Mouse (Mus musculus) forebrain, postnatal 0 days (tissue): ENCODE data around the gene Rd3. TPM values are rescaled to one million over a fixed set of nuclear protein-coding genes. Genes with fewer than 3 reads are reported as not detected.

Experiments
- ATAC-seq: fragments of 200-750 bp; cut with Nextera tagmentation; 2 replicates; pipeline ENCODE4 v1.8.0; 2017; ENCODE audit warnings: mild to moderate bottlenecking, moderate library complexity
- DNase-seq: peaks from one replicate; pipeline ENCODE4 v3.0.0-alpha.2; 2015
- H3K27ac ChIP-seq: fragments of 300-500 bp; sonication (generic); 2 replicates; pipeline ENCODE4 v1.5.1; 2014; ENCODE audit warnings: low read depth, mild to moderate bottlenecking, antibody characterized with exemption, low read length, moderate library complexity, mixed read lengths
- H3K27me3 ChIP-seq: fragments of 300-500 bp; sonication (generic); 2 replicates; pipeline ENCODE4 v1.6.1; 2014; ENCODE audit warnings: mild to moderate bottlenecking, low read length, mixed read lengths; ENCODE audit not compliant: insufficient read depth
- H3K36me3 ChIP-seq: fragments of 300-500 bp; sonication (generic); 2 replicates; pipeline ENCODE4 v1.6.1; 2014; ENCODE audit warnings: mild to moderate bottlenecking, moderate library complexity; ENCODE audit not compliant: insufficient read depth
- H3K4me1 ChIP-seq: fragments of 300-500 bp; sonication (generic); 2 replicates; pipeline ENCODE4 v1.6.1; 2014; ENCODE audit warnings: antibody characterized with exemption; ENCODE audit not compliant: insufficient read depth
- H3K4me2 ChIP-seq: fragments of 300-500 bp; sonication (generic); 2 replicates; pipeline ENCODE4 v1.6.1; 2014; ENCODE audit warnings: low read depth, mild to moderate bottlenecking, moderate library complexity
- H3K4me3 ChIP-seq: fragments of 300-500 bp; sonication (generic); 2 replicates; pipeline ENCODE4 v1.5.1; 2014; ENCODE audit warnings: low read depth, low read length, mixed read lengths
- H3K9ac ChIP-seq: fragments of 300-500 bp; sonication (generic); 2 replicates; pipeline ENCODE4 v1.6.1; 2014; ENCODE audit warnings: mild to moderate bottlenecking
- H3K9me3 ChIP-seq: fragments of 300-500 bp; sonication (generic); 2 replicates; pipeline ENCODE4 v1.6.1; 2016; ENCODE audit warnings: low read length
- CTCF ChIP-seq: sonication (generic); IDR thresholded peaks from 2 replicates; pipeline ENCODE4 v1.5.1; 2016; ENCODE audit warnings: antibody characterized with exemption, control low read depth, low read depth
- WGBS: fragments of 180-500 bp; shearing (Covaris S2); extraction: QIAGEN DNeasy Blood & Tissue Kit; methylation state at CpG from one replicate; pipeline ENCODE4 v1.1.7; 2014; 5-methylcytosine and 5-hydroxymethylcytosine counted together
- polyA plus RNA-seq: library from polyadenylated mRNA; unstranded; fragments of >200 nt; fragmentation: Nextera tagmentation; extraction: Ambion mirVana; gene quantifications from 2 replicates; pipeline ENCODE4 v1.2.1, GENCODE M21; 2015
- total RNA-seq: library from RNA; depleted of rRNA; stranded (reverse); fragments of >200 nt; gene quantifications from 2 replicates; pipeline ENCODE4 v1.2.3, GENCODE M21; 2014; rRNA removed

The Rd3 gene
- total RNA-seq (0.92 and 1.9 TPM in 2 replicates), polyA plus RNA-seq (3.3 and 3.4 TPM in 2 replicates)

- Histone ChIP-seq H3K9me3 (no peaks in the 10 kb centered on the region), H3K27ac (no peak within 1 kb of the TSS), H3K4me1 (no peaks in the 10 kb centered on the region), H3K27me3 (no peaks in the 10 kb centered on the region), H3K4me3 (no peak within 1 kb of the TSS), H3K36me3 (no peaks in the 10 kb centered on the region), H3K4me2 (no peak within 1 kb of the TSS), H3K9ac (no peak within 1 kb of the TSS)
- no peak for TF ChIP-seq CTCF
- 24% methylated on average over 5 of the region's 5 CpGs for WGBS
- ATAC-seq (peak; percentile 82), DNase-seq (peak; percentile 69)
Observed at GRCm38 (mm10) chr1:191977187-191977586, at the start of gene Rd3. TSS of gene Rd3 (plus strand) at chr1:191977370.

GRCm38 (mm10) chr1:191928345-191928744 lies 48.8 kb upstream of the Rd3 start:
- H3K9me3 ChIP-seq: no peaks in the 10 kb centered on the region
- H3K9ac ChIP-seq: no peak overlapping the region
- no peak for TF ChIP-seq CTCF
- H3K4me3 ChIP-seq: no peak overlapping the region
- no peak overlapping the region for H3K4me2 ChIP-seq
- WGBS: 84% methylated on average over 7 of the region's 7 CpGs
- ATAC-seq (no peak), DNase-seq (no peak)
- no peaks in the 10 kb centered on the region for H3K36me3 ChIP-seq
- H3K27ac ChIP-seq: no peak overlapping the region
- no peaks in the 10 kb centered on the region for H3K4me1 ChIP-seq
- peaks cover 3% of the 10 kb centered on the region; the same call in 1 of the 2 replicates for H3K27me3 ChIP-seq

GRCm38 (mm10) chr1:191929065-191929464 lies 48.1 kb upstream of the Rd3 start:
- ATAC-seq: no peak
- WGBS: 86% methylated on average over 8 of the region's 8 CpGs
- peaks cover 3% of the 10 kb centered on the region; the same call in 1 of the 2 replicates for H3K27me3 ChIP-seq

GRCm38 (mm10) chr1:191929897-191930524 lies 47.2 kb upstream of the Rd3 start:
- Histone ChIP-seq H3K27me3 (peaks cover 3% of the 10 kb centered on the region; the same call in 1 of the 2 replicates), H3K9me3 (no peaks in the 10 kb centered on the region), H3K4me1 (no peaks in the 10 kb centered on the region), H3K4me2 (no peak overlapping the region), H3K4me3 (no peak overlapping the region), H3K27ac (no peak overlapping the region), H3K9ac (no peak overlapping the region), H3K36me3 (no peaks in the 10 kb centered on the region)
- no peak for DNase-seq
- 60% methylated on average over 12 of the region's 12 CpGs for WGBS
- no peak for ATAC-seq
- TF ChIP-seq CTCF: no peak

More at GRCm38 (mm10) chr1:191929065-191929464, 48.1 kb upstream of the Rd3 start:
- Histone ChIP-seq H3K9ac (no peak overlapping the region), H3K27ac (no peak overlapping the region), H3K9me3 (no peaks in the 10 kb centered on the region), H3K36me3 (no peaks in the 10 kb centered on the region), H3K4me1 (no peaks in the 10 kb centered on the region), H3K4me3 (no peak overlapping the region), H3K4me2 (no peak overlapping the region)
- no peak for DNase-seq
- no peak for TF ChIP-seq CTCF

- Histone ChIP-seq H3K36me3 (no peaks in the 10 kb centered on the region), H3K4me2 (no peak overlapping the region), H3K27ac (no peak overlapping the region), H3K9ac (no peak overlapping the region), H3K4me1 (no peaks in the 10 kb centered on the region), H3K27me3 (peaks cover 3% of the 10 kb centered on the region; the same call in 1 of the 2 replicates), H3K4me3 (no peak overlapping the region), H3K9me3 (no peaks in the 10 kb centered on the region)
- ATAC-seq (no peak), DNase-seq (no peak)
- TF ChIP-seq CTCF: no peak
- 75% methylated on average over 3 of the region's 3 CpGs for WGBS
Observed at GRCm38 (mm10) chr1:191930525-191931105, 46.6 kb upstream of the Rd3 start.

GRCm38 (mm10) chr1:191932286-191932985 lies 44.7 kb upstream of the Rd3 start:
- Histone ChIP-seq H3K36me3 (no peaks in the 10 kb centered on the region), H3K27me3 (peaks cover 3% of the 10 kb centered on the region; the same call in 1 of the 2 replicates), H3K9ac (no peak overlapping the region), H3K4me3 (no peak overlapping the region), H3K4me1 (no peaks in the 10 kb centered on the region), H3K27ac (no peak overlapping the region), H3K9me3 (no peaks in the 10 kb centered on the region), H3K4me2 (no peak overlapping the region)
- TF ChIP-seq CTCF: no peak
- WGBS: 79% methylated on average over 8 of the region's 8 CpGs
- ATAC-seq: no peak
- DNase-seq: no peak
